Mouse (Mus musculus) midbrain, postnatal 0 days (tissue): ENCODE measurements around the gene Cbx5. TPM values are rescaled to one million over a fixed set of nuclear protein-coding genes. Genes with fewer than 3 reads are reported as not detected.
A peak's percentile ranks its signal among the peaks of the same experiment; 100 is the strongest.

Source experiments
- ATAC-seq: fragments of 200-750 bp; cut with Nextera tagmentation; 2 replicates; pipeline ENCODE4 v1.8.0; 2017; ENCODE audit warnings: moderate number of reproducible peaks, mild to moderate bottlenecking, moderate TSS enrichment, moderate library complexity; ENCODE audit not compliant: low FRiP score
- DNase-seq: peaks from one replicate; pipeline ENCODE4 v3.0.0-alpha.2; 2015; ENCODE audit warnings: low spot score
- H3K27ac ChIP-seq: fragments of 300-500 bp; sonication (generic); 2 replicates; pipeline ENCODE4 v1.5.1; 2014; ENCODE audit warnings: low read depth, mild to moderate bottlenecking, low read length, mixed read lengths
- H3K27me3 ChIP-seq: fragments of 300-500 bp; sonication (generic); 2 replicates; pipeline ENCODE4 v1.6.1; 2014; ENCODE audit warnings: low read length, control low read depth, mixed read lengths; ENCODE audit not compliant: insufficient read depth
- H3K36me3 ChIP-seq: fragments of 300-500 bp; sonication (generic); 2 replicates; pipeline ENCODE4 v1.6.1; 2014; ENCODE audit warnings: low read length, control low read depth, mixed read lengths; ENCODE audit not compliant: insufficient read depth
- H3K4me1 ChIP-seq: fragments of 300-500 bp; sonication (generic); 2 replicates; pipeline ENCODE4 v1.6.1; 2014; ENCODE audit warnings: mild to moderate bottlenecking, control low read depth, antibody characterized with exemption, low read length, mixed read lengths; ENCODE audit not compliant: insufficient read depth
- H3K4me2 ChIP-seq: fragments of 300-500 bp; sonication (generic); 2 replicates; pipeline ENCODE4 v1.6.1; 2014; ENCODE audit warnings: low read depth, mild to moderate bottlenecking, low read length, mixed read lengths; ENCODE audit not compliant: poor library complexity, severe bottlenecking
- H3K4me3 ChIP-seq: fragments of 300-500 bp; sonication (generic); 2 replicates; pipeline ENCODE4 v1.5.1; 2014; ENCODE audit warnings: low read depth, mild to moderate bottlenecking, low read length, moderate library complexity
- H3K9ac ChIP-seq: fragments of 300-500 bp; sonication (generic); replicated peaks from 2 replicates; pipeline ENCODE4 v1.6.1; 2014; ENCODE audit warnings: mild to moderate bottlenecking, low read length, moderate library complexity, mixed read lengths; ENCODE audit not compliant: poor library complexity, severe bottlenecking
- H3K9me3 ChIP-seq: fragments of 300-500 bp; sonication (generic); 2 replicates; pipeline ENCODE4 v1.6.1; 2016; ENCODE audit warnings: low read length, control low read depth
- CTCF ChIP-seq: IDR thresholded peaks from 2 replicates; pipeline ENCODE4 v1.5.1; 2016; ENCODE audit warnings: antibody characterized with exemption, mild to moderate bottlenecking
- whole genome bisulfite sequencing: fragments of 180-500 bp; shearing (Covaris S2); extraction: QIAGEN DNeasy Blood & Tissue Kit; methylation state at CpG from one replicate; pipeline ENCODE4 v1.1.7; 2014; 5-methylcytosine and 5-hydroxymethylcytosine counted together
- polyA plus RNA-seq: library from polyadenylated mRNA; unstranded; fragments of >200 nt; fragmentation: Nextera tagmentation; extraction: Ambion mirVana; gene quantifications from 2 replicates; pipeline ENCODE4 v1.2.1, GENCODE M21; 2015
- total RNA-seq: library from RNA; depleted of rRNA; stranded (reverse); fragments of >200 nt; gene quantifications from 2 replicates; pipeline ENCODE4 v1.2.3, GENCODE M21; 2014

Cbx5 gene
- total and polyA plus RNA-seq, 2 experiments from 2014 or later: 106 to 190 TPM

- H3K9ac ChIP-seq: no peak overlapping the region
- H3K27ac ChIP-seq: no peak overlapping the region
- peak; percentile 86 for DNase-seq
- peak; percentile 99 for TF ChIP-seq CTCF
- H3K4me3 ChIP-seq: no peak overlapping the region
- H3K9me3 ChIP-seq: no peaks in the 10 kb centered on the region
- H3K4me1 ChIP-seq: no peaks in the 10 kb centered on the region
- peaks cover 77% of the 10 kb centered on the region for H3K27me3 ChIP-seq
- peak; percentile 59 for ATAC-seq
- H3K4me2 ChIP-seq: peak overlapping the region; percentile 22; the same call in 1 of the 2 replicates
- no peaks in the 10 kb centered on the region for H3K36me3 ChIP-seq
- WGBS: 2% methylated on average over 18 of the region's 18 CpGs
Measured at GRCm38 (mm10) chr15:103176874-103177421, 62.7 kb downstream of the Cbx5 start.

- Histone ChIP-seq H3K36me3 (no peaks in the 10 kb centered on the region), H3K27me3 (peaks cover 78% of the 10 kb centered on the region), H3K4me3 (no peak overlapping the region), H3K4me2 (no peak overlapping the region), H3K9me3 (no peaks in the 10 kb centered on the region), H3K27ac (no peak overlapping the region), H3K4me1 (peaks cover 4% of the 10 kb centered on the region; the same call in 1 of the 2 replicates), H3K9ac (no peak overlapping the region)
- DNase-seq: no peak
- ATAC-seq: no peak
- no peak for TF ChIP-seq CTCF
- 58% methylated on average over 5 of the region's 5 CpGs for WGBS
Measured at GRCm38 (mm10) chr15:103173251-103173650, 66.4 kb downstream of the Cbx5 start.

- H3K9ac ChIP-seq: no peak overlapping the region
- H3K4me2 ChIP-seq: no peak overlapping the region
- peaks cover 4% of the 10 kb centered on the region; the same call in 1 of the 2 replicates for H3K4me1 ChIP-seq
- DNase-seq (peak; percentile 71), ATAC-seq (no peak)
- H3K4me3 ChIP-seq: no peak overlapping the region
- H3K36me3 ChIP-seq: no peaks in the 10 kb centered on the region
- WGBS: 8% methylated on average over 10 of the region's 10 CpGs
- peak; percentile 85 for TF ChIP-seq CTCF
- peaks cover 71% of the 10 kb centered on the region for H3K27me3 ChIP-seq
- no peak overlapping the region for H3K27ac ChIP-seq
- no peaks in the 10 kb centered on the region for H3K9me3 ChIP-seq
Measured at GRCm38 (mm10) chr15:103172537-103172936, 67.1 kb downstream of the Cbx5 start.

- Histone ChIP-seq H3K36me3 (no peaks in the 10 kb centered on the region), H3K9me3 (no peaks in the 10 kb centered on the region), H3K27ac (no peak overlapping the region), H3K27me3 (peaks cover 64% of the 10 kb centered on the region), H3K9ac (no peak overlapping the region), H3K4me1 (peaks cover 4% of the 10 kb centered on the region; the same call in 1 of the 2 replicates), H3K4me2 (no peak overlapping the region), H3K4me3 (no peak overlapping the region)
- ATAC-seq (no peak), DNase-seq (no peak)
- no peak for TF ChIP-seq CTCF
- 23% methylated on average over 7 of the region's 8 CpGs for WGBS
Measured at GRCm38 (mm10) chr15:103171276-103171675, 68.3 kb downstream of the Cbx5 start.

- no peaks in the 10 kb centered on the region for H3K9me3 ChIP-seq
- H3K27me3 ChIP-seq: peaks cover 57% of the 10 kb centered on the region
- H3K4me1 ChIP-seq: peaks cover 4% of the 10 kb centered on the region; the same call in 1 of the 2 replicates
- WGBS: 7% methylated on average over 12 of the region's 16 CpGs
- peak overlapping the region; percentile 92 for H3K4me2 ChIP-seq
- no peak for ATAC-seq
- H3K36me3 ChIP-seq: no peaks in the 10 kb centered on the region
- no peak overlapping the region for H3K27ac ChIP-seq
- H3K4me3 ChIP-seq: peak overlapping the region; percentile 49
- DNase-seq: no peak
- no peak for TF ChIP-seq CTCF
- 0 out of 2 replicates have a peak overlapping the region, but pooled peaks have one; percentile 33 for H3K9ac ChIP-seq
Measured at GRCm38 (mm10) chr15:103170316-103170679, 69.3 kb downstream of the Cbx5 start.

GRCm38 (mm10) chr15:103169612-103170315, 69.9 kb downstream of the Cbx5 start:
- Histone ChIP-seq H3K27ac (no peak overlapping the region), H3K4me1 (peaks cover 4% of the 10 kb centered on the region; the same call in 1 of the 2 replicates), H3K4me2 (peak overlapping the region; percentile 92), H3K27me3 (peaks cover 52% of the 10 kb centered on the region), H3K9me3 (no peaks in the 10 kb centered on the region), H3K9ac (peak overlapping the region; percentile 60), H3K36me3 (no peaks in the 10 kb centered on the region), H3K4me3 (peak overlapping the region; percentile 49)
- TF ChIP-seq CTCF: no peak
- DNase-seq (no peak), ATAC-seq (no peak)
- WGBS: 2% methylated on average over 26 of the region's 26 CpGs
